Mouse (Mus musculus) liver, embryonic 16.5 days (tissue): Measurements from ENCODE around the gene Ubxn1. TPM values are rescaled to one million over a fixed set of nuclear protein-coding genes. Genes with fewer than 3 reads are reported as not detected.
"Not testable (repeated sequence)": the region's sequence is repeated elsewhere in the genome, so short reads cannot be mapped to it uniquely, and the experiment has no call there.

ENCODE experiments used
- ATAC-seq: fragments of 200-750 bp; cut with Nextera tagmentation; 2 replicates; pipeline ENCODE4 v1.8.0; 2017; ENCODE audit warnings: low read depth, mild to moderate bottlenecking, moderate number of reproducible peaks, moderate library complexity
- H3K27ac ChIP-seq: fragments of 300-500 bp; sonication (generic); 2 replicates; pipeline ENCODE4 v1.5.1; 2014; ENCODE audit warnings: mild to moderate bottlenecking, low read length
- H3K27me3 ChIP-seq: fragments of 300-500 bp; sonication (generic); 2 replicates; pipeline ENCODE4 v1.6.1; 2014; ENCODE audit warnings: low read depth, low read length, mixed read lengths; ENCODE audit not compliant: control insufficient read depth, insufficient read depth
- H3K36me3 ChIP-seq: fragments of 300-500 bp; sonication (generic); 2 replicates; pipeline ENCODE4 v1.6.1; 2014; ENCODE audit warnings: mild to moderate bottlenecking; ENCODE audit not compliant: control insufficient read depth, insufficient read depth
- H3K4me1 ChIP-seq: fragments of 300-500 bp; sonication (generic); 2 replicates; pipeline ENCODE4 v1.6.1; 2014; ENCODE audit warnings: low read depth, low read length, mixed read lengths; ENCODE audit not compliant: control insufficient read depth
- H3K4me2 ChIP-seq: fragments of 300-500 bp; sonication (generic); 2 replicates; pipeline ENCODE4 v1.6.1; 2014; ENCODE audit warnings: low read depth, low read length, mixed read lengths
- H3K4me3 ChIP-seq: fragments of 300-500 bp; sonication (generic); 2 replicates; pipeline ENCODE4 v1.5.1; 2014; ENCODE audit warnings: low read depth, mild to moderate bottlenecking, low read length
- H3K9ac ChIP-seq: fragments of 300-500 bp; sonication (generic); 2 replicates; pipeline ENCODE4 v1.6.1; 2014; ENCODE audit warnings: low read depth, low read length
- H3K9me3 ChIP-seq: fragments of 300-500 bp; sonication (generic); replicated peaks from 2 replicates; pipeline ENCODE4 v1.6.1; 2016; ENCODE audit warnings: low read length; ENCODE audit not compliant: control insufficient read depth
- WGBS: fragments of 180-500 bp; shearing (Covaris S2); extraction: QIAGEN DNeasy Blood & Tissue Kit; methylation state at CpG from one replicate; pipeline ENCODE4 v1.1.7; 2014; ENCODE audit not compliant: insufficient replicate concordance; 5-methylcytosine and 5-hydroxymethylcytosine counted together
- polyA plus RNA-seq: library from polyadenylated mRNA; unstranded; fragments of >200 nt; fragmentation: Nextera tagmentation; extraction: Ambion mirVana; gene quantifications from 2 replicates; pipeline ENCODE4 v1.2.1, GENCODE M21; 2015

Ubxn1 gene
- polyA plus RNA-seq, 1 experiment from 2014 or later, result 92.7 TPM

GRCm38 (mm10) chr19:8892829-8893766 is 21.8 kb downstream of the Ubxn1 start, which contains the start of gene Ints5:
TSS of gene Ints5 (plus strand) at chr19:8893005.
- WGBS, result under 1% methylated on average over 54 of the region's 54 CpGs
- peak; percentile 50 for ATAC-seq
- H3K4me1 ChIP-seq, result peaks cover 30% of the 10 kb centered on the region
- H3K4me2 ChIP-seq, result peak within 1 kb of the TSS; percentile 73
- no peaks in the 10 kb centered on the region for H3K27me3 ChIP-seq
- H3K27ac ChIP-seq, result peak within 1 kb of the TSS; percentile 93
- no peaks in the 10 kb centered on the region for H3K9me3 ChIP-seq
- peak within 1 kb of the TSS; percentile 98 for H3K9ac ChIP-seq
- peaks cover 10% of the 10 kb centered on the region for H3K36me3 ChIP-seq
- H3K4me3 ChIP-seq, result peak within 1 kb of the TSS; percentile 83

GRCm38 (mm10) chr19:8895397-8895960 is 24.2 kb downstream of the Ubxn1 start:
- Histone ChIP-seq H3K4me1 (peaks cover 33% of the 10 kb centered on the region), H3K9ac (no peak overlapping the region), H3K27me3 (no peaks in the 10 kb centered on the region), H3K27ac (no peak overlapping the region), H3K36me3 (peaks cover 10% of the 10 kb centered on the region), H3K4me3 (no peak overlapping the region), H3K9me3 (no peaks in the 10 kb centered on the region), H3K4me2 (no peak overlapping the region)
- WGBS, result 86% methylated on average over 9 of the region's 9 CpGs
- ATAC-seq, result no peak

- H3K9me3 ChIP-seq, ATAC-seq, H3K4me3 ChIP-seq, H3K4me2 ChIP-seq, H3K9ac ChIP-seq, H3K27me3 ChIP-seq, H3K27ac ChIP-seq: not testable (repeated sequence)
- WGBS, result 65% methylated on average over 5 of the region's 5 CpGs
- Histone ChIP-seq H3K4me1 (peaks cover 33% of the 10 kb centered on the region), H3K36me3 (peaks cover 10% of the 10 kb centered on the region)
These were observed 24.9 kb downstream of the Ubxn1 start for GRCm38 (mm10) chr19:8896231-8896630.

GRCm38 (mm10) chr19:8897211-8897864 is 26.0 kb downstream of the Ubxn1 start:
- peak overlapping the region; percentile 66 for H3K9ac ChIP-seq
- not testable (repeated sequence) for H3K9me3 ChIP-seq, H3K27me3 ChIP-seq
- peak overlapping the region; percentile 90 for H3K27ac ChIP-seq
- H3K4me2 ChIP-seq, result peak overlapping the region; percentile 87
- H3K4me1 ChIP-seq, result peaks cover 33% of the 10 kb centered on the region
- H3K36me3 ChIP-seq, result peaks cover 10% of the 10 kb centered on the region
- WGBS, result 36% methylated on average over 21 of the region's 21 CpGs
- peak; percentile 24 for ATAC-seq
- H3K4me3 ChIP-seq, result peak overlapping the region; percentile 95

DNA sequence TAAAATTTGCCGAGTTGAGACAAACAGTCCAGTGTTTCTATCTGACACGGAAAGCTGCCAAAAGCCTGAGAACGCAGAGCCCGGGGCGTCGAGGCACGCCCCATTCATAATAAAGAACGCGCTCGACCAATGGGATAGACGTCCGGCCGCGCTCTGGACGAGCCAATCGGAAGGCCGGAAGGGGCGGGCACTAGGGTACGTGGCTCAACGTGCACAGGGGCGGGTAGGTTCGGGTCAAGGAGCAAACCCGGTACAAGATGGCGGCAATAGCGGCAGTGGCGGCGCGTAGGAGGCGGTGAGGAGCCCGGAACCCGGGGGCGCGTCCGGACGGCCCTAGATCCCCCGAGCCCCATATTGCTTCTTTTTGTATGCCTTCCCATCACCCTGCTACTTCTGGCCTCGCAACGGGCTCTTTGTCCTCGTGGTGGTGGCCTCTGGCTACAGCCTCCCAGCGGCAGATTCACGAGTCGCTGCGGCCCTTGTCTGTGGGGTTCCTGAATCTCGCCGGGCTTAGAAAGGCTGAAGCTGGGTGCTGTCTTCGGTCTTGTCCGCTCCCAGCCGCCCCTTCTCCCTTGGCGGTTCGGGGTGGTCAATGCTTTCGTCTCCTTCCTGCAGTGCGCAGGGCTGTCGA is 26.7 kb downstream of the Ubxn1 start, which contains the start of gene Ganab:
TSS of gene Ganab (plus strand) at position 207 of the 631 bp plus-strand sequence.
- Histone ChIP-seq H3K4me1 (peaks cover 33% of the 10 kb centered on the region), H3K4me3 (peak within 1 kb of the TSS; percentile 95), H3K36me3 (peaks cover 15% of the 10 kb centered on the region), H3K27ac (peak within 1 kb of the TSS; percentile 92), H3K9me3 (no peaks in the 10 kb centered on the region), H3K9ac (peak within 1 kb of the TSS; percentile 98), H3K27me3 (no peaks in the 10 kb centered on the region), H3K4me2 (peak within 1 kb of the TSS; percentile 88)
- ATAC-seq, result peak; percentile 100
- WGBS, result under 1% methylated on average over 53 of the region's 53 CpGs

DNA sequence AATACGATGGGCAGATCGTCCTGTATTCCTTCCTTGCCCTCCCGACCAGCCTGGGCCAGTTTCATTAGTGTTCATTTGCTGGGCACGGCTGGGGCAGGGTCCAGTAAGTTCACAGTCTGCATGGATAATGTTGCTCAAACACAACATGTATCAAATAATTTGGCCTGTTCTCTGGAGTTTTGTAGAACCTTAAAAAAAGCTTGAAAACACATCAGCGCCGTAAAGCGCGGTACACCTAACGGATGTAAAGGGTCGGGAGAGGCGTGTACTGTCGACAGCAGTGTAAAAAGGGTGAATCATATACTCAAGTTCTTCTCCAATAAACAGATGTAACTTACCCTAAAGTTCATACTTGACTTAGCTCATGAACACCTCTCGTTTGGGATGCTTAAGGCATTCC is 27.3 kb downstream of the Ubxn1 start:
- Histone ChIP-seq H3K4me2 (peak overlapping the region; percentile 88), H3K4me1 (peaks cover 31% of the 10 kb centered on the region), H3K36me3 (peaks cover 20% of the 10 kb centered on the region), H3K27ac (peak overlapping the region; percentile 92), H3K4me3 (peak overlapping the region; percentile 95), H3K9me3 (no peaks in the 10 kb centered on the region), H3K27me3 (no peaks in the 10 kb centered on the region), H3K9ac (peak overlapping the region; percentile 98)
- no peak for ATAC-seq
- 2% methylated on average over 13 of the region's 13 CpGs for WGBS

DNA sequence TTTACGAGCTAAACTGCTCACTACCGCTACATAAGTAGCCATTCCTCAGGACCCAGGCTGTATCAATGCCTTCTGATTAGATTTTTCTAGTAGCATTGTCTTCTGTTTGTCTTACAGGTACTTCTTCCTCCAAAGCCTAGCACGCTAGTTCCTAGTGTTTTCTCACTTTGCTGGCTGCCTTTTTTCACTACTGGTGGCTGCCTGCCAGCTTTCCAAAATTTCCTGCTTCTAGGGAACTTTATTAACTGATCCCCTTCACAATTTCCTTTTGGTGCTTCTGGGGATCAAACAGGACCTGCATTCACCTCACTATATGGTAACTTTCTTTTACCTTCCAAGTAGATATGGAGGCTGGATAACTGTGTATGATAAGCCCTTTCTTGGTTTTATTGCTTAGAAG is 27.8 kb downstream of the Ubxn1 start:
- Histone ChIP-seq H3K4me1 (peaks cover 26% of the 10 kb centered on the region), H3K4me2 (peak overlapping the region; percentile 88), H3K27ac (peak overlapping the region; percentile 66), H3K27me3 (no peaks in the 10 kb centered on the region), H3K9me3 (no peaks in the 10 kb centered on the region), H3K36me3 (peaks cover 20% of the 10 kb centered on the region), H3K9ac (peak overlapping the region; percentile 98), H3K4me3 (peak overlapping the region; percentile 95)
- WGBS, result 32% methylated on average over 3 of the region's 3 CpGs
- ATAC-seq, result no peak

GRCm38 (mm10) chr19:8903412-8903811 is 32.1 kb downstream of the Ubxn1 start:
- 83% methylated on average over 5 of the region's 5 CpGs for WGBS
- Histone ChIP-seq H3K9me3 (no peaks in the 10 kb centered on the region), H3K27ac (no peak overlapping the region), H3K4me2 (no peak overlapping the region), H3K27me3 (no peaks in the 10 kb centered on the region), H3K36me3 (peaks cover 43% of the 10 kb centered on the region), H3K4me3 (no peak overlapping the region), H3K9ac (no peak overlapping the region), H3K4me1 (peaks cover 9% of the 10 kb centered on the region)
- no peak for ATAC-seq
